Mouse (Mus musculus) kidney, adult 2 months (tissue): Measurements from ENCODE around the gene Shcbp1l.

Experiments
- CTCF ChIP-seq: fragments of 200-500 bp; conservative IDR thresholded peaks from 2 replicates; pipeline ENCODE4 v1.5.1; 2011; ENCODE audit warnings: low read depth, mild to moderate bottlenecking, control low read depth, low read length, moderate library complexity, mixed read lengths; ENCODE audit not compliant: insufficient read depth, insufficient read length
- POLR2A ChIP-seq: fragments of 200-500 bp; IDR thresholded peaks from one replicate; pipeline ENCODE4 v1.6.1; 2011; ENCODE audit warnings: low read depth, low read length, control low read depth

DNA sequence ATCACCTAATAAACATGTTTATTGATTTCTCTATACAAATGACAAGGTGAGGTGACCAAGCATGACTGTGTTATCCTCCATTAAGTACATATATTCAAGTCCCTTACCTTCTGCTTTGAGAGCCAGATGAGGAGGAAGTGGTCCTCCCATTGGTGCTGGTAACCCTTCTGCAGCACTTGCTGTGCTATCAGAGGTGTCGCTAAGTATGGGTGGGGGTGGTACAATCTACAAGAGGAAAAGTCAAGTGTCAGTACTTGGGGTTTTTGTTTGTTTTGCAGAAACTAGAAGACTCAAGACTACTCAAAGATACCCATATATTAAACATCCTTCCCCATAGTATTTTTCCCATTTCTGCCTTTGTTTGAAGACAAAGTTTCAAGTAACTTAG lies 56.1 kb downstream of the Shcbp1l start:
- TF ChIP-seq CTCF (no peak), POLR2A (no peak)
